Mouse (Mus musculus) liver, adult (tissue): ENCODE measurements around the gene Arhgap44.

Source experiments
- GATA4 ChIP-seq: IDR thresholded peaks from 2 replicates; pipeline ENCODE4 v1.6.1; 2014; ENCODE audit warnings: mild to moderate bottlenecking, low read length; ENCODE audit not compliant: insufficient replicate concordance

The Arhgap44 gene

GRCm38 (mm10) chr11:65061437-65061836 lies 101.3 kb downstream of the Arhgap44 start:
- no peak for TF ChIP-seq GATA4

- no peak for TF ChIP-seq GATA4
Observed at GRCm38 (mm10) chr11:65059531-65059930, 103.2 kb downstream of the Arhgap44 start.

GRCm38 (mm10) chr11:65058224-65058908 lies 104.4 kb downstream of the Arhgap44 start:
- no peak for TF ChIP-seq GATA4

- TF ChIP-seq GATA4: no peak
Observed at GRCm38 (mm10) chr11:65055596-65055995, 107.2 kb downstream of the Arhgap44 start.

GRCm38 (mm10) chr11:65054216-65054615 lies 108.5 kb downstream of the Arhgap44 start:
- TF ChIP-seq GATA4: no peak

GRCm38 (mm10) chr11:65050819-65051218 lies 111.9 kb downstream of the Arhgap44 start:
- TF ChIP-seq GATA4: no peak

- no peak for TF ChIP-seq GATA4
Observed at GRCm38 (mm10) chr11:65049090-65049489, 113.7 kb downstream of the Arhgap44 start.

- no peak for TF ChIP-seq GATA4
Observed at GRCm38 (mm10) chr11:65040556-65040955, 122.2 kb downstream of the Arhgap44 start.

- TF ChIP-seq GATA4: no peak
Observed at GRCm38 (mm10) chr11:65039517-65040095, 123.2 kb downstream of the Arhgap44 start.

- TF ChIP-seq GATA4: no peak
Observed at GRCm38 (mm10) chr11:65038996-65039395, 123.8 kb downstream of the Arhgap44 start.

- no peak for TF ChIP-seq GATA4
Observed at GRCm38 (mm10) chr11:65032221-65032620, 130.5 kb downstream of the Arhgap44 start.

GRCm38 (mm10) chr11:65030201-65030600 lies 132.6 kb downstream of the Arhgap44 start:
- TF ChIP-seq GATA4: no peak

- TF ChIP-seq GATA4: no peak
Observed at GRCm38 (mm10) chr11:65028049-65028448, 134.7 kb downstream of the Arhgap44 start.

GRCm38 (mm10) chr11:65022771-65023170 lies 140.0 kb downstream of the Arhgap44 start:
- no peak for TF ChIP-seq GATA4

GRCm38 (mm10) chr11:65020744-65021143 lies 142.0 kb downstream of the Arhgap44 start:
- no peak for TF ChIP-seq GATA4

- TF ChIP-seq GATA4: no peak
Observed at GRCm38 (mm10) chr11:65016754-65017153, 146.0 kb downstream of the Arhgap44 start.

GRCm38 (mm10) chr11:65013906-65014305 lies 148.9 kb downstream of the Arhgap44 start:
- no peak for TF ChIP-seq GATA4

- TF ChIP-seq GATA4: no peak
Observed at GRCm38 (mm10) chr11:65006047-65006446, 156.7 kb downstream of the Arhgap44 start.

GRCm38 (mm10) chr11:65004836-65005235 lies 157.9 kb downstream of the Arhgap44 start:
- no peak for TF ChIP-seq GATA4
